Mouse (Mus musculus) gastrocnemius, adult 18-20 months (tissue): ENCODE measurements around the gene Ccdc113. TPM values are rescaled to one million over a fixed set of nuclear protein-coding genes. Genes with fewer than 3 reads are reported as not detected.
A peak's percentile ranks its signal among the peaks of the same experiment; 100 is the strongest.

Experiments used
- DNase-seq: peaks from one replicate; pipeline ENCODE4 v3.0.0; 2021; ENCODE audit warnings: low spot score
- total RNA-seq, 2 experiments: library from RNA; stranded (reverse); gene quantifications; 2 replicates each; pipeline ENCODE4 v1.2.3; 2021

Ccdc113 gene
- total RNA-seq, 2 experiments from 2014 or later, result not detected

DNA sequence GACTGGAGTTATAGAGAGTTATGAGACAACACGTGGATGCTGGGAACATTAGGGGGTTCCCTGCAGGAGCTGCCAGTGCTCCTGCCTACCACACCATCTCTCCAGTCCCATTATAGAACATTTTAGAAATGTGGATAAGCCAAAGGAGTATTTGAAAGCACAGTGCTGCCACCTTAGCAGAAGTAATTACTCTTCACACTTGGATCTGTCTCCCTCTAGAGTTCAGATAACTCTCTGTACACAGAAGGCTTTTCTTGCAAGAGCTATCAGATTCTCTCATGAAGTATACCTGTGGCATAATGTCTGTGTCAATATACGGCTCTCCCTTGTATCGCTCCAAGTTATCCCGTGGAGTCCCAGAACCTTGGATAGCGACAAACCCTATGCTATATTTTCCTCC lies 5.6 kb downstream of the Ccdc113 start:
- DNase-seq, result no peak

DNA sequence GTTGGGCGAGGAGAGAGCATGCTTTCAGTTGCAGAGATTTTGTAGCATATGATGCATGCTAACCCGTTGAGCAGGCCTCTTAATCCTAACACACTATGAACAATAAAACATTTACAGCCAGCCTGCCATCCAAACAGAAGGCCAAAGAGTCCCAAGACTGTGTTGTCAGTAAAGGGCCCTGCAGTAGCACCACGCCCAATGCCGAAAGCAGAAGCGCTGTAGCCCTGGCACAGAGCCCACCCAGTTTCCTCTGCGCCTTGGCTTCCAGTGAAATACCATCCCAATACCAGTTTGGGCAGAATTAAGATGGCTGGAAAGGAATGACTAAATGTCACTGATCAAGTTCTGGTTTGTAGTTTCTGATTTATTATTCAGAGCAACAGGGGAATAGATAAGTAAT lies 8.3 kb downstream of the Ccdc113 start:
- no peak for DNase-seq

DNA sequence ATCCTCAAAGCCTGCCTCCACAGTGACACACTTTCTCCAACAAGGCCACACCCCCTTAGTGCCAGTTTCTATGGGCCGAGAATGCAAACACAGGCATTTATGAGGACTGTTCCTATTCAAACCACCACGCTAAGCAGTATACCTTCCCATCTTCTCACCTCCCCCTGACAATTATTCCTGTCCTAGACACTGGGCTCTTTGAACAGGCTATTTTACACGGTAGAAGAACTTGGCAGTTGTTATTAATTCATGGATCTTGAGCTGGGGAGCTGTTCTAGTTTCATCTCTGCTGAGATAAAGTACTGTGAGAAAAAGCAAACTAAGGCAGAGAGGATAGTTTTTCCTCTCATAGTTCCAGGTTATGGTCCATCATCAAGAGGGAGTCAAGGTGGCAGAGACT lies 9.2 kb downstream of the Ccdc113 start:
- no peak for DNase-seq

DNA sequence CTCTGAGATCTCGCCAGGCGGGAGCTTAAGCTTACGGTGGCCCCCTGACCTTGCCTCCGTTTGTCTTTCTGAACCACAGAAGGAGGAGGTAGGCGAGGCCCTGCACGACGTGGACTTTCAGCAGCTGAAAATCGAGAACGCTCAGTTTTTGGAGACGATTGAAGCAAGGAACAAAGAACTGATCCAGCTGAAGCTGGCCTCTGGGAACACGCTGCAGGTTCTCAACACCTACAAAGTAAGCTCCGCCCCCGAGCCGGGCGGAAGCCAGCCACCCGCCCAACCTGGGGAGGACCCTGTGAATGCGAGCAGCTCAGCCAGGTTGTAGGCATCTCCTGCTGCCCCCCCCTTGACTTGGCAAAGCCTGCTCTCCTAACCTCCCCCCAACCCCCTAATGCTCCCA lies 11.9 kb downstream of the Ccdc113 start:
- DNase-seq, result no peak

DNA sequence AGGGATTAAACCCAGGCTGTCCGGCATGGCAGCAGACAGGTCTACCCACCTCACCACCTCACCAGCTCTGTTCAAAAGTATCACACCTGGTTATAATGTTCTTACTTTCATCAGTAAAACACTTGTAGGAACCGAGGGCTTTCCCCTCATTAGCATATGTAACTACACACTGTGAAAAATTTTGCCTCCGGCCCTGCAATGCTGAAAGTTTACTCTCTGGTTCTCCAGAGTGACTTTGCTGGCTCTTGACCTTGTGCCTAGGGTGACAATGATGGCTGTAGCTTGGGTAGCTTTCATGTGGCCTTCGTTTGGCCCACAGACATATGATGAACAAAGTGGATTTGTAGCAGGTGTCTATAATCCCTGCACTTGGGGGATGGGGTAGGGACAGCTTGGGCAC lies 13.1 kb downstream of the Ccdc113 start:
- DNase-seq, result no peak

DNA sequence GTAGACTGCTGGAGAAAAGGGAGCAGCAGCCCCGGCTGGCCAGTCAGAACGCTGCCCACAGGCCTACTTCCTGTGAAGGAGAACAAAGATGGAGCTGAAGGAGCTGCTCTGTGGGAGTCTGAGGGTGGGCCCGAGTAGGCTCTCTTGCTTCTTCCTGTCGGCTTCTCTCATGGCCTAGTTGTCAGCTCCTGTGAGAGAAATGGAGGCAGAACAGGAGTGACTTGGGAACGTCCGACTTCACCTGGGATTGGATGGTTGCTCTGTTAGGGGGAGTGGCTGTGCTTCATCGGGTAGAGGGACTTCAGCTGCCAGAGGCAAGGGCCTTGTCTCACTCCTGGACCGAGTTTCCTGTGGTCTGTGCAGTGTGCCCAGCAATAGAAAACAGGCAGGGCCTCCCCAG lies 14.0 kb downstream of the Ccdc113 start:
- DNase-seq, result no peak

DNA sequence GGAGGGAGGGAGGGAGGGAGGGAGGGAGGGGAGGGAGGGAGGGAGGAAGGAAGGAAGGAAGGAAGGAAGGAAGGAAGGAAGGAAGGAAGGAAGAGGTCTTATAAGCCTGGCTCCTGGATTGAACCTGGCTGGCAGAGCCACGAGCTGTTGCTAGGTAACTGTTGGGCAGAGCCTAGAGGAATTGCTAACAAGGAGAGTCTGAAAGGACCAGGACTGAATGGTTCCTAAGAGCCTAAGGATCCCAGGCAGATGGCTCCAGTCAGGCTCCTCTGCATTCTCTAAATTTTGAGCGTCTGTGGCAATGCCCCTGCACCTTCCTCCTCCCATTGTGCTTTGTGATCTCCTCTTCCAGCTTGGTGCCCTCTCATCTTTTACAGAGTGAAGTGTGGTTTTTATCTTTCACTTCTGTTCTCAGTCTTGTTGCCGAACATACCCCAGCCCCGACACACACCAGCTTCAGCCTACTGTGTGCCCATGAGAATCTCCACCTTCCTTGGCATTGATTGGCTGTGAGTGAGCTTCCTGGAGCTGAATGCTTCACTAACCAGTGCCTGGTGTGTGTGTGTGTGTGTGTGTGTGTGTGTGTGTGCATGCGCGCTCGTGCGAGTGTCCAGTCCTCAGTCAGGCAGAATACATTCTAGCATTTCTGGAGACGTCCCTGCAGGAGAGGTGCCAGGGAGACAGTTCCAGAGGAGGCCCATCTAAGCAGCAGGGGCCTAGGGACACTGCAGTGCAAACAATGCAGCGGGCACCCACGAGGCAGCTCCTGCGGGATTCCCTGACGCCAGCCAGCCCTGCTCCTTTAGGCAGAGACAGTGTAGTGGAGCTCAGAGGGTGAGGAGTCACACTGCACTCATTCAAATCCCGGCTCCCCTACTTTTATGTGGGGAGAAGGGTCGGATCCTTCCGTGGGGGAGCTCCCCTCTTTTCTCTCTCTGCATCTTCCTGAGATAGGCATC lies 16.3 kb downstream of the Ccdc113 start:
- DNase-seq, result no peak

DNA sequence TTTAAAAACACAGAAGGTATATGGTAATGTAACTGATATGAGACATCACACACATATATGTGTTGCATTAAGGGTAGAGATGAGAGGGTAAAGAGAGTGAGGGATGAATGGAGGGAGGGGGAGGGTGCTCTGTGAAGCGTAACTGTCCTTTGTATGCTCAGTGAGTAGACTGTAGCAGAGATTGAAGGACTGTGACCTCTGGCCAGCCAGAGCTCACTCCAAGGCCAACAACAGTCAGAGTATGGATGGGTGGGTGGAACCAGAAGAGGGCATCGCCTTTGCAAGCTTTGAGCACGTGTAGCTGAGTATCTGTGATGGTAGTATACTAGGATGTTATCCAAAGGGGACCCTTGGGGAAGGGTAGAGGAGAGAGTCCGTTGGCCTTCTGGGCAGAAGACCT lies 17.7 kb downstream of the Ccdc113 start:
- DNase-seq, result no peak

DNA sequence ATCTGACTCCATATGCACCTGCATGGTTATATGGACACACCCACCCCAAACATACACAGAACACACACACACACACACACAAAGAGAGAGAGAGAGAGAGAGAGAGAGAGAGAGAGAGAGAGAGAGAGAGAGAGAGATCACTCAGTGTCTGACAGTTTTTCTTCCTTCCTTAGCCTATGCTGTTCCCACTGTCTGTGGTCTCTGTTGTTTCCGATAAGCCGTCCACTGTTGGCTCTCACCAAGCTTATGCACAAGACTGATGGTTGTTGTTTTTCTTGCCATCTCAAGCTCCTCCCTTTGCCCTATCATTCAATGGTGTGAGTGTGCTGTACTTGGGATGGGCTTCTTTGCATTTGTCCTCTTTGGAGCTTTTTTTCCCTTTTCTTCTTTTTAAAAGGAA lies 22.1 kb downstream of the Ccdc113 start:
- DNase-seq, result no peak

DNA sequence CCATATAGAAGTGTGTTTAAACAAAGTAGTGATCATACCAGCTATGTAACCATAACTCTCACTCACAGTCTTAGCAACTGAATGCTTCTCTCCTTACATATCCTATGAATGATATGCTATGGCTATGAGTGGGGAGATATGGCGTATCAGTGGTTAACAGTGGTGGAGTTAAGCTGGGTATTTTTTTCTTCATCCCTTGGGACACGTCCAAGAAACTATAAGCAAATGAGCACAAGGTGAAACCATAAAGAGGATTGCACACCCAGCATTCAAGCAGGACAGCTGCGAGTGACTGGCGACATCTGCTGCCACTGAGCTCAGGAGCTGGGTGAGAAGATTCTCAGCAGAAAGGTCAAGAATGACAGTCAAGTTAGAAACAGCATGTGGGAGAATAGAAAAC lies 32.3 kb downstream of the Ccdc113 start:
- no peak for DNase-seq

DNA sequence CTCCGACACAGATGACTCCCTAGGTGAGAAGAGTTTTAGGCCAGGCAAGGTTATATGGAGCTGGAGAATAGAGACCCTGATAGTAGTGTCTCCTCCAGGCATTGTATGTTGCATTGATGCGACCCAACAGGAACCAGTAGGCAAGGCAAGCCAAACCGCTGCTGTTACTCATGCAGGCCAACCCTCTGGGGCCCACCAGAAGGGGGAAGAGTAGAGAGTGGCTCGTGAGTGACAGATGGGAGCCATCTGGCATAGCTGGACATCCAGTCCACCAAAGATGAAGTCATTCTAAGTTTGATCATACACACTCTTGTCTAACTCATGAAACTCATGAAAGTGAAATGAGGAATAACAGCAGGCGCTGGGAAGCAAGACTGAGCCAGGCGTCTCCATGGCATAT lies 32.9 kb downstream of the Ccdc113 start:
- no peak for DNase-seq

DNA sequence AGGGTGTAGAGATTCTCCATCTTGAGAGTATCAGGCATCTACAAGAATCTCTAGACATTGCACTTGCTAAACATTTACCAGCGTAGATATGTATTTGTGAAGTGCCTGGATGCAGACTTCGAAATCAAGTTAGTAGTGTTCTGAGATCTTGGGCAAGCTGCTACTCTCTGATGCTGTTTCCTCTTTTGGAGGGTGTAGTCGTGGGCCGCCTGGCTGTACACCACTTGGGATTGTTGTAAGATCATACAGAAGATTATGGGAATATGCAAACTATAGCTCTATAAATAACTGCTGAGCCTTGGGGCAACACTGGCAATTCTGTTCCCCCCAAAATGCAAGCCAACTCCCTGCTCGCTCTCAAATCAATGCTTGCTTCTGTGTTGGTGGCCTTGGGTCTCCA lies 39.3 kb downstream of the Ccdc113 start:
- DNase-seq, result no peak

DNA sequence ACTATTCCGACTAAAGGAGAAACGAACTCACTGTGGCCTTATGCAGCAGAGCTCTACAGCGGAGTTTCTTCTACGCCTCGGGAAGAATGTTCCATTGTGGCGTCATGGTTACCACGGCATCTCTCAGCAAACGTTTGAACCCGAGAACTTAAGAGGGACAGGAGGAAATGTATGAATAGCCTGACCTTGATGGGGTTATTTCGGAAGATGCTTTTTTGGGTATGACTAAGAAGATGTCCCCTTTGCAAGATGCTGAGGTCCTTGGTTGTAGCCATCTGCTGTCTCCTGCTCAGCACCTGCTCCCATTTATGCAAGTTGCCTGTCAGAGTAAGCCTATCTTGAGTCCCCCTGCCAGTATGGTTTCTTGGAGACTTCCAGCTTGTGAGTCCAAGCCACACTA lies 42.4 kb downstream of the Ccdc113 start, which contains the start of gene Prss54:
Gene Prss54 (minus strand): TSS at position 101 of the 400 bp plus-strand sequence.
- no peak for DNase-seq

DNA sequence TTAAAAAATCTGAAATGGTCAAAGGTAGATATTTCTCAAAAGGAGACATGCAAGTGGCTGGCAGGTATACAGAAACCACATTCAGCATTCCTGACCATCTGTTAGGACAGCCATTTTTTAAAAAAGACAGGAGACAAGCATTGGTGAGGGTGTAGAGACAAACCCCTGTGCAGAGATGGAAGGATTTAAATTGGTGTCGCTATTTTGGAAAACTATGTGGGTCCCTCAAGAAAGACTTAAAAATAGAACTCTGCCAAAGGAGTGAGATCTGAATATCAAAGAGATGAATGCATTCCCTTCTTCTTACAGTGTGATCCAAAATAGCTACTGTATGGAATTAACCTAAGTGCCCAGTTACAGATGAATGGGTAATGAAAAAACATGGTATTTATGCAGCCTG lies 53.5 kb downstream of the Ccdc113 start:
- DNase-seq, result no peak

DNA sequence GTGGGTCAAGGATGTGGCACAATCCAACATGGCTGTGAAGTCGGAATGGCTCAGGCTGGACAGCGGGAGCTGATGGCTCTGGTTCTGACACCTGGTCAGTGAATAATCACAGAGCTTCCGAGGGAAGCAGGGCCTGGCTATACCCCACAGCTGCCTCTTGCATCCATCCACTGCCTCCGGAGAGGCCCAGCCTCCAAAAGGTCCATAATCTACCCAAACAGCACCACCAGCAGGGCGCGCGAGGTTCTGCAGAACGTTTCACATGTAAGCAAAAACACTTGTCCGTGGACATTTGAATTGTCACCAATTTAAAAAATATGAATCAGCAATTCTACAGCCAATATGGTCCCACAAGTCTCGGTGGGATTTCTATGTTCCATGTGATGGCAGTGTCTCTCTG lies 55.4 kb downstream of the Ccdc113 start:
- DNase-seq, result no peak

DNA sequence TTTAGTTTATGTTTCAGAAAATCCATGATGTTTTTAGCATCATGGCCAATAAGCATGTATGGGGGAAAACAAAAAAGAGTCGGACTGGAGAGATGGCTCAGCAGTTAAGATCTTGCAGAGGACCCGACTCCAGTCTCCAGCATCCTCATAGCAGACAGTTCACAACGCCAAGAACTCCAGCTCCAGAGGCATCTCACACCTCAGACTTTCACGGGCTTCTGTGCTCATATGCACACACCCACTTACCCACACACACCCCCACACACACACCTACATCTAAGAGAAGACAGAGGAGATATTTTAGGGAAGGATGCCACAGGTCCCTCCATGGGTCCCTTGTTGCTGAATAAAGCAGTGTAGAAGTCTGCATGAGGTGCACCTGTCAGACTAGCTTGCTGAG lies 56.7 kb downstream of the Ccdc113 start:
- no peak for DNase-seq

DNA sequence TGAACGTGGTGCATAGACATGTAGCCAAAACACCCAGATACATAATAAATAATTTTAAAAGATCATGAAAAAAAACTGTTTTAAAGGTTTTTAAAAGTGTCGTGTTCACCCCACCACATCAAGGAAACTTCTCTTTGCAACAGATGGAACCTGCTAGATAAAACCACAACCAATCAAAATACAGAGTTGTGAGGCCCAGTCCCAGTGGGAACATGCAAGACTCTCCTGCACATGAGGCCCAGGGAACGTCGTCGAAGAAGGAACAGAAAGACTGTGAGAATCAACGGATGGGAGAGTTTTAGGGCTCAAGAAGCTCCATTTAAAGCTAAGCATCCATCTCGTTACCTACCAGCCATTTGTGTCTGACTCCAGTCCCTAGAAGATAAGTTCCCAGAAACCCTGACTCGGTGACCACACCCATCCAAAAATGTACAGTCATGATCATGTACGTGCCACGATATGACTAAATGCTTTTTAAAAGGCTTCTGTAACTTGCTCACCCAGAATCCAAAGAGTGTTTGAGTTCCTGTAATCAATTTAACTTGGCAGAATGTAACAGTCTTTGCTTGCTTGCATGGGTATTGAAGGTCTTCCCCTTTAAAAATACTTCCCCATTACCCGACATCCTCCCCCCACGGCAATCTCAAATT lies 58.4 kb downstream of the Ccdc113 start:
- DNase-seq, result no peak

DNA sequence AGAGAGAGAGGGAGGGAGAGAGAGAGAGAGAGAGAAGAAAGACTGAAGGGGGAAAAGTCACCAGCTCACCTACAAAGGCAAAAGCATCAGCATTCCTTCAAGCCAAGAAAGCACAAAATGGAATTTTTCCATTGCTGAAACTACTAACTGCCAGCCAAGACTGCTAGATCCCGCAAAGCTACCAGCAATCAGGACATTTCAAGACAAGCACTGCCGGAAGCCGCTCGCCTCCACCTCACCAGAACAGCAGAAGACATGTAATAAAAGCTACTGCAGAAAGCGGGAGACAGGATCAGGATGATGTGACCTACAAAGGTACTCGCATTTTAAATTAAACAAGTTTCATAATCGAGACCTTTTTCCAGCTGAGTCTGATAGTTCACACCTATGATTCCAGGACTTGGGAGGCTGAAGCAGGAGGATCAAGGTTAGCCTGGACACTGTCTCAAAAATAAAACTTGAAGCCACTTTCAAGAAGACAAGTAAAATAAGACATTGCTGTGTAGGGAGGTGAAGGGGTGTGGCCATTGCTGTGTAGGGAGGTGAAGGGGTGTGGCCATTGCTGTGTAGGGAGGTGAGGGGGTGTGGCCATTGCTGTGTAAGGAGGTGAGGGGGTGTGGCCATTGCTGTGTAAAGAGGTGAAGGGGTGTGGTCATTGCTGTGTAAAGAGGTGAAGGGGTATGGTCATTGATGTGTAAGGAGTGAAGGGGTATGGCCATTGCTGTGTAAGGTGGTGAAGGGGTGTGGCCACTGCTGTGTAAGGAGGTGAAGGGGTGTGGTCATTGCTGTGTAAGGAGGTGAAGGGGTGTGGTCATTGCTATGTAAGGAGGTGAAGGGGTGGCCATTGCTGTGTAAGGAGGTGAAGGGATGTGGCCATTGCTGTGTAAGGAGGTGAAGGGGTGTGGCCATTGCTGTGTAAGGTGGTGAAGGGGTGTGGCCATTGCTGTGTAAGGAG lies 59.8 kb downstream of the Ccdc113 start:
- no peak for DNase-seq

DNA sequence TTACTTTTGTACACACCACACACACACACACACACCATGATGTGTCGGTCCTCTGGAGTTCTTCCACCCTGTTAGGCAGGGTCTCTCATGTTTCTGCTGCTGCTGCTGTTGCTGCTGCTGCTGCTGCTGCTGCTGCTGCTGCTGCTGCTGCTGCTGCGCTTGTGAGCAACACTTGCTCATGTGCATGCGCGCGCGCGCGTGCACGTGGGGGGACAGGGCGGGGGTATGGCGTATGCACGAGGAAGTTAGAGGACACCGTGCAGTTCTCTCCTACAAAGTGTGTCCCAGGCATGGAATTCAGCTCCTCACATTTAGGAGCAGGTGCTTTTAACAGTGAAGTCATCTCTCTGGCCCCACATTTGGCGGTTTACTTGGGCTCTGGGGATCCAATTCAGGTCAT lies 61.2 kb downstream of the Ccdc113 start:
- no peak for DNase-seq

DNA sequence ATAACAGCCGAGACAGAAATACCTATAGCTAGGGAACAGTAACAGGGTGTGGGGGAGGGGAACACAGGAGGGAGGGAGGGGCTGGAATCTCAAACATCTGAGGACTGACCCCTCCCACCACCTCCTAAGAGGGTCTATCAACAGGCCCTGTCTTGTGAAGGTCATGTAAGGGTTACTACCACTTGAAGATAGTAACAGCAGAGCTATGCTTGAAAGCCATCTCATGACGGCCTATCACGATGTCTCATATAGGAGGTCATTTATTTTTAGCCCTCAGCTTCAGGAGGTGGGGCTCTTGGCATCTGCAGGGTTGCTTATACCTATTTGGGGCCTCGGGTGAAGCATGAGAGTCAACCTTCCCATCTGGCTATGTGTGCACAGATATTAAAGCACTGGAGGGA lies 63.0 kb downstream of the Ccdc113 start:
- no peak for DNase-seq

DNA sequence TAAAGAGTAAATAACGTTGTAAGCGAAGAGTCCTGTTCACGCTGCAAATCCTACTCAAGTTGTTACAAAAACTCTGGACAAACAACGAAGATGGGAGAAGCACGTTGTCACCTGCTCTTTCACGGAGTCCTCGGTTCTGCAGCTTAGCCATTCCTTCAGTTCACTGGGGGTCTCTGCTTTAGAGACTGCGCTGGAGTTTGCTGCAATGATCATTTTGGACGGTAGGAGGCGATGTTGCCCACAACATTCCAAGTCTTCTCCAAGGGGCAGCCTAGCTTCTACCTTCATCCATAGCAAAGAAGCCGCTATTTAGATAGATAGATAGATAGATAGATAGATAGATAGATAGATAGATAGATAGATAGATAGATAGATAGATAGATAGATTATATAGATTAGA lies 66.0 kb downstream of the Ccdc113 start:
- DNase-seq, result peak; percentile 11

DNA sequence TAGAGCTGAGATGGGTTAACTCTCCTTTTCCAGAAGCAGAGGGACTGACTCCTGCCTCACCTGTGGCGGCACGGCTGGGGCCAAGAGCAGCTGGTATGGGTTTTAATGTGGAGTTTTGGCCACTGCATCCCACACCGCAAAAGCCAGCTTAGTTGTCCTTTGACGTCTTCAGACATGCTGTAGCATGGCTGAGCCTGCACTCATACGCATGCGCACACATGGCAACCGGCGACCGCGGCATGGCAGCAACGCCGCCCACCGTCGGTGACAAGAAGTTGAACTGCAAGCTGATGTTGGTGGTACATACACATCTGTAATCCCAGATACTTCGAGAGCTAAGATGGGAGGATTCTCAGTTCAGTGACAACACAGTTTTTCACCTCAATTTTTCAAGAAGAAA lies 67.4 kb downstream of the Ccdc113 start:
- no peak for DNase-seq
